Mouse (Mus musculus) limb, embryonic 12.5 days (tissue): ENCODE measurements at regions not wholly inside any gene's neighbourhood (a gene's known extent, or its start where the extent isn't known, plus 50 kb on each side); places are given as distances from the start of the nearest gene placed in this dataset.
"Not testable (repeated sequence)": the region's sequence is repeated elsewhere in the genome, so short reads cannot be mapped to it uniquely, and the experiment has no call there.

Experiments
- ATAC-seq: fragments of 200-750 bp; cut with Nextera tagmentation; 2 replicates; pipeline ENCODE4 v1.8.0; 2017; ENCODE audit warnings: low read depth, moderate TSS enrichment; ENCODE audit not compliant: insufficient number of reproducible peaks, insufficient read depth, low FRiP score, low TSS enrichment
- H3K27ac ChIP-seq: fragments of 300-500 bp; sonication (generic); 2 replicates; pipeline ENCODE4 v1.5.1; 2016; ENCODE audit warnings: mild to moderate bottlenecking, moderate library complexity
- H3K27me3 ChIP-seq: fragments of 300-500 bp; sonication (generic); 2 replicates; pipeline ENCODE4 v1.6.1; 2016; ENCODE audit warnings: mild to moderate bottlenecking, moderate library complexity
- H3K36me3 ChIP-seq: fragments of 300-500 bp; sonication (generic); 2 replicates; pipeline ENCODE4 v1.6.1; 2016; ENCODE audit warnings: mild to moderate bottlenecking, moderate library complexity
- H3K4me1 ChIP-seq: fragments of 300-500 bp; sonication (generic); replicated peaks from 2 replicates; pipeline ENCODE4 v1.6.1; 2016
- H3K4me2 ChIP-seq: fragments of 300-500 bp; sonication (generic); 2 replicates; pipeline ENCODE4 v1.6.1; 2016; ENCODE audit warnings: mild to moderate bottlenecking, moderate library complexity
- H3K4me3 ChIP-seq: fragments of 300-500 bp; sonication (generic); replicated peaks from 2 replicates; pipeline ENCODE4 v1.5.1; 2016; ENCODE audit warnings: mild to moderate bottlenecking
- H3K9ac ChIP-seq: fragments of 300-500 bp; sonication (generic); replicated peaks from 2 replicates; pipeline ENCODE4 v1.6.1; 2016; ENCODE audit warnings: mild to moderate bottlenecking, moderate library complexity
- H3K9me3 ChIP-seq: fragments of 300-500 bp; sonication (generic); 2 replicates; pipeline ENCODE4 v1.6.1; 2016; ENCODE audit warnings: mild to moderate bottlenecking, moderate library complexity
- WGBS: fragments of 180-500 bp; shearing (Covaris S2); methylation state at CpG from one replicate; pipeline ENCODE4 v1.1.7; 2016; 5-methylcytosine and 5-hydroxymethylcytosine counted together

GRCm38 (mm10) chr1:108135346-108135745 is 545.5 kb downstream of the Serpinb8 start:
- H3K4me3 ChIP-seq, ATAC-seq, H3K27ac ChIP-seq, H3K9me3 ChIP-seq, H3K4me2 ChIP-seq, H3K9ac ChIP-seq, H3K4me1 ChIP-seq, H3K27me3 ChIP-seq, H3K36me3 ChIP-seq: not testable (repeated sequence)
- WGBS, result 77% methylated on average over 5 of the region's 5 CpGs

- Histone ChIP-seq H3K9me3 (no peaks in the 10 kb centered on the region), H3K4me2 (no peak overlapping the region), H3K9ac (no peak overlapping the region), H3K27me3 (no peaks in the 10 kb centered on the region), H3K27ac (no peak overlapping the region), H3K4me1 (no peaks in the 10 kb centered on the region), H3K4me3 (no peak overlapping the region), H3K36me3 (no peaks in the 10 kb centered on the region)
- ATAC-seq, result no peak
- 79% methylated on average over 1 of the region's 1 CpGs for WGBS
Observed at GRCm38 (mm10) chr1:108144114-108144513, 554.3 kb downstream of the Serpinb8 start.

GRCm38 (mm10) chr1:108181350-108182167 is 591.8 kb downstream of the Serpinb8 start:
- Histone ChIP-seq H3K4me2 (no peak overlapping the region), H3K9me3 (no peaks in the 10 kb centered on the region), H3K4me3 (no peak overlapping the region), H3K36me3 (no peaks in the 10 kb centered on the region), H3K9ac (no peak overlapping the region), H3K27me3 (no peaks in the 10 kb centered on the region), H3K4me1 (peaks cover 4% of the 10 kb centered on the region; the same call in 1 of the 2 replicates), H3K27ac (no peak overlapping the region)
- 29% methylated on average over 3 of the region's 3 CpGs for WGBS
- no peak for ATAC-seq

- Histone ChIP-seq H3K36me3 (no peaks in the 10 kb centered on the region), H3K9ac (no peak overlapping the region), H3K4me3 (no peak overlapping the region), H3K27me3 (no peaks in the 10 kb centered on the region), H3K4me1 (peaks cover 4% of the 10 kb centered on the region; the same call in 1 of the 2 replicates), H3K4me2 (no peak overlapping the region), H3K27ac (no peak overlapping the region), H3K9me3 (no peaks in the 10 kb centered on the region)
- no peak for ATAC-seq
- 59% methylated on average over 4 of the region's 4 CpGs for WGBS
Observed at GRCm38 (mm10) chr1:108182168-108182539, 592.3 kb downstream of the Serpinb8 start.

GRCm38 (mm10) chr1:108224047-108224446 is 634.2 kb downstream of the Serpinb8 start:
- Histone ChIP-seq H3K4me1 (no peaks in the 10 kb centered on the region), H3K9me3 (no peaks in the 10 kb centered on the region), H3K4me3 (no peak overlapping the region), H3K36me3 (no peaks in the 10 kb centered on the region), H3K4me2 (no peak overlapping the region), H3K27ac (no peak overlapping the region), H3K27me3 (no peaks in the 10 kb centered on the region), H3K9ac (no peak overlapping the region)
- no peak for ATAC-seq
- WGBS, result 75% methylated on average over 1 of the region's 1 CpGs

GRCm38 (mm10) chr1:108240152-108240551 is 650.3 kb downstream of the Serpinb8 start:
- no peaks in the 10 kb centered on the region for H3K4me1 ChIP-seq
- no peaks in the 10 kb centered on the region for H3K36me3 ChIP-seq
- no peak overlapping the region for H3K4me2 ChIP-seq
- H3K4me3 ChIP-seq, result no peak overlapping the region
- no peak for ATAC-seq
- no peak overlapping the region for H3K27ac ChIP-seq
- no peak overlapping the region for H3K9ac ChIP-seq
- H3K9me3 ChIP-seq, result 0 out of 2 replicates have a peak, but pooled peaks cover 4% of the 10 kb centered on the region
- H3K27me3 ChIP-seq, result no peaks in the 10 kb centered on the region

- Histone ChIP-seq H3K4me3 (no peak overlapping the region), H3K4me2 (no peak overlapping the region), H3K4me1 (no peaks in the 10 kb centered on the region), H3K9ac (no peak overlapping the region), H3K27ac (no peak overlapping the region), H3K27me3 (no peaks in the 10 kb centered on the region), H3K36me3 (no peaks in the 10 kb centered on the region), H3K9me3 (no peaks in the 10 kb centered on the region)
- no peak for ATAC-seq
- 86% methylated on average over 3 of the region's 3 CpGs for WGBS
Observed at GRCm38 (mm10) chr1:108255147-108255546, 665.3 kb downstream of the Serpinb8 start.

GRCm38 (mm10) chr1:108259355-108259754 is 669.5 kb downstream of the Serpinb8 start:
- H3K27ac ChIP-seq, result no peak overlapping the region
- no peak overlapping the region for H3K9ac ChIP-seq
- no peaks in the 10 kb centered on the region for H3K27me3 ChIP-seq
- H3K4me1 ChIP-seq, result no peaks in the 10 kb centered on the region
- H3K9me3 ChIP-seq, result no peaks in the 10 kb centered on the region
- ATAC-seq, result no peak
- no peak overlapping the region for H3K4me2 ChIP-seq
- H3K4me3 ChIP-seq, result no peak overlapping the region
- no peaks in the 10 kb centered on the region for H3K36me3 ChIP-seq

- peaks cover 8% of the 10 kb centered on the region for H3K4me1 ChIP-seq
- H3K9me3 ChIP-seq, result 0 out of 2 replicates have a peak, but pooled peaks cover 3% of the 10 kb centered on the region
- no peak overlapping the region for H3K27ac ChIP-seq
- no peaks in the 10 kb centered on the region for H3K27me3 ChIP-seq
- no peak overlapping the region for H3K4me2 ChIP-seq
- ATAC-seq, result no peak
- H3K9ac ChIP-seq, result no peak overlapping the region
- no peak overlapping the region for H3K4me3 ChIP-seq
- no peaks in the 10 kb centered on the region for H3K36me3 ChIP-seq
- 38% methylated on average over 5 of the region's 5 CpGs for WGBS
Observed at GRCm38 (mm10) chr1:108282099-108282498, 692.3 kb downstream of the Serpinb8 start.

GRCm38 (mm10) chr1:108286571-108286970 is 696.8 kb downstream of the Serpinb8 start:
- Histone ChIP-seq H3K27me3 (no peaks in the 10 kb centered on the region), H3K36me3 (no peaks in the 10 kb centered on the region), H3K9me3 (no peaks in the 10 kb centered on the region), H3K4me2 (no peak overlapping the region), H3K4me3 (no peak overlapping the region), H3K9ac (no peak overlapping the region), H3K4me1 (peaks cover 8% of the 10 kb centered on the region), H3K27ac (no peak overlapping the region)
- ATAC-seq, result no peak
- 57% methylated on average over 1 of the region's 1 CpGs for WGBS
